Mouse (Mus musculus) cortical plate, adult 2 months (tissue): ENCODE measurements around the gene Slamf6. TPM values are rescaled to one million over a fixed set of nuclear protein-coding genes. Genes with fewer than 3 reads are reported as not detected.
"Not testable (repeated sequence)": the region's sequence is repeated elsewhere in the genome, so short reads cannot be mapped to it uniquely, and the experiment has no call there.

Experiments
- H3K27ac ChIP-seq: fragments of 200-500 bp; 2 replicates; pipeline ENCODE4 v1.5.1; 2012; ENCODE audit warnings: low read length, control low read depth, inconsistent platforms; ENCODE audit not compliant: insufficient read depth
- H3K4me1 ChIP-seq: fragments of 200-500 bp; 2 replicates; pipeline ENCODE4 v1.6.1; 2011; ENCODE audit warnings: low read length; ENCODE audit not compliant: control insufficient read depth, insufficient read depth
- H3K4me3 ChIP-seq: fragments of 200-500 bp; 2 replicates; pipeline ENCODE4 v1.5.1; 2011; ENCODE audit warnings: mild to moderate bottlenecking, low read length, control low read depth; ENCODE audit not compliant: insufficient read depth
- CTCF ChIP-seq: fragments of 200-500 bp; IDR thresholded peaks from 2 replicates; pipeline ENCODE4 v1.5.1; 2011; ENCODE audit warnings: mild to moderate bottlenecking, control low read depth, low read length; ENCODE audit not compliant: insufficient read depth; ENCODE audit errors: extremely low read depth
- POLR2A ChIP-seq: fragments of 200-500 bp; IDR thresholded peaks from 2 replicates; pipeline ENCODE4 v1.6.1; 2011; ENCODE audit warnings: mild to moderate bottlenecking, low read length, control low read depth; ENCODE audit not compliant: insufficient read depth; ENCODE audit errors: extremely low read depth
- polyA plus RNA-seq: library from polyadenylated mRNA; depleted of rRNA; stranded (reverse); fragments of >200 nt; gene quantifications from 2 replicates; pipeline ENCODE4 v1.2.3, GENCODE M21; 2012

Slamf6 gene
- polyA plus RNA-seq, 1 experiment = 0.21 TPM

- Histone ChIP-seq H3K4me1 (no peaks in the 10 kb centered on the region), H3K4me3 (no peak overlapping the region), H3K27ac (no peak overlapping the region)
- TF ChIP-seq CTCF = no peak
- no peak for TF ChIP-seq POLR2A
These were observed 43.4 kb downstream of the Slamf6 start for GRCm38 (mm10) chr1:171960726-171961125.

- no peak for TF ChIP-seq POLR2A
- TF ChIP-seq CTCF = no peak
- no peaks in the 10 kb centered on the region for H3K4me1 ChIP-seq
- no peak overlapping the region for H3K4me3 ChIP-seq
- H3K27ac ChIP-seq = no peak overlapping the region; the same call in 1 of the 2 replicates
These were observed 44.4 kb downstream of the Slamf6 start for GRCm38 (mm10) chr1:171961704-171962103.

GRCm38 (mm10) chr1:171963613-171964012 is 46.3 kb downstream of the Slamf6 start:
- no peak overlapping the region for H3K4me3 ChIP-seq
- H3K27ac ChIP-seq = no peak overlapping the region
- TF ChIP-seq POLR2A = no peak
- no peak for TF ChIP-seq CTCF
- H3K4me1 ChIP-seq = no peaks in the 10 kb centered on the region

- TF ChIP-seq CTCF (no peak), POLR2A (no peak)
- Histone ChIP-seq H3K4me3 (no peak overlapping the region), H3K4me1 (no peaks in the 10 kb centered on the region), H3K27ac (no peak overlapping the region)
These were observed 48.9 kb downstream of the Slamf6 start for GRCm38 (mm10) chr1:171966054-171966790.

- no peak overlapping the region for H3K27ac ChIP-seq
- no peak overlapping the region for H3K4me3 ChIP-seq
- TF ChIP-seq POLR2A = no peak
- no peak for TF ChIP-seq CTCF
- no peaks in the 10 kb centered on the region for H3K4me1 ChIP-seq
These were observed 51.9 kb downstream of the Slamf6 start for GRCm38 (mm10) chr1:171969221-171969620.

- Histone ChIP-seq H3K4me3 (no peak overlapping the region), H3K4me1 (no peaks in the 10 kb centered on the region), H3K27ac (no peak overlapping the region)
- TF ChIP-seq CTCF (no peak), POLR2A (no peak)
These were observed 53.7 kb downstream of the Slamf6 start for GRCm38 (mm10) chr1:171970854-171971586.

GRCm38 (mm10) chr1:171974361-171974760 is 57.0 kb downstream of the Slamf6 start:
- H3K27ac ChIP-seq, H3K4me1 ChIP-seq: not testable (repeated sequence)

GRCm38 (mm10) chr1:171975377-171975776 is 58.1 kb downstream of the Slamf6 start:
- TF ChIP-seq POLR2A (no peak), CTCF (no peak)
- Histone ChIP-seq H3K4me3 (no peak overlapping the region), H3K27ac (no peak overlapping the region), H3K4me1 (no peaks in the 10 kb centered on the region)

More at GRCm38 (mm10) chr1:171974361-171974760, 57.0 kb downstream of the Slamf6 start:
- not testable (repeated sequence) for H3K4me3 ChIP-seq

GRCm38 (mm10) chr1:171975831-171976230 is 58.5 kb downstream of the Slamf6 start:
- no peaks in the 10 kb centered on the region for H3K4me1 ChIP-seq
- TF ChIP-seq CTCF = no peak
- no peak for TF ChIP-seq POLR2A

GRCm38 (mm10) chr1:171976826-171977539 is 59.7 kb downstream of the Slamf6 start:
- H3K4me1 ChIP-seq = no peaks in the 10 kb centered on the region
- H3K27ac ChIP-seq = no peak overlapping the region
- TF ChIP-seq CTCF = no peak
- TF ChIP-seq POLR2A = no peak
- no peak overlapping the region for H3K4me3 ChIP-seq

More at GRCm38 (mm10) chr1:171975831-171976230, 58.5 kb downstream of the Slamf6 start:
- H3K27ac ChIP-seq = no peak overlapping the region
- no peak overlapping the region for H3K4me3 ChIP-seq

- TF ChIP-seq CTCF (no peak), POLR2A (no peak)
- Histone ChIP-seq H3K4me3 (no peak overlapping the region), H3K27ac (no peak overlapping the region), H3K4me1 (no peaks in the 10 kb centered on the region)
These were observed 60.6 kb downstream of the Slamf6 start for GRCm38 (mm10) chr1:171977891-171978290.
